Mouse (Mus musculus): Measurements from ENCODE around the gene Lamtor2.

Lamtor2 gene

GRCm38 (mm10) chr3:88568615-88569014 lies 15.7 kb upstream of the Lamtor2 start:
- no peak for DNase-seq (ENCODE audit: low spot score)

GRCm38 (mm10) chr3:88567892-88568291 lies 15.0 kb upstream of the Lamtor2 start:
- no peak for DNase-seq (ENCODE audit: low spot score)

- no peak for DNase-seq (ENCODE audit: low spot score)
Measured at GRCm38 (mm10) chr3:88566536-88567061, 13.7 kb upstream of the Lamtor2 start.

GRCm38 (mm10) chr3:88566116-88566515 lies 13.2 kb upstream of the Lamtor2 start:
- DNase-seq (ENCODE audit: low spot score): no peak

- DNase-seq (ENCODE audit: low spot score): no peak
Measured at GRCm38 (mm10) chr3:88563966-88564365, 11.1 kb upstream of the Lamtor2 start.

- DNase-seq (ENCODE audit: low spot score): no peak
Measured at GRCm38 (mm10) chr3:88563442-88563841, 10.6 kb upstream of the Lamtor2 start.

- no peak for DNase-seq (ENCODE audit: low spot score)
Measured at GRCm38 (mm10) chr3:88561989-88562388, 9.1 kb upstream of the Lamtor2 start.

GRCm38 (mm10) chr3:88559596-88559995 lies 6.7 kb upstream of the Lamtor2 start:
- DNase-seq (ENCODE audit: low spot score): no peak

- DNase-seq (ENCODE audit: low spot score): no peak
Measured at GRCm38 (mm10) chr3:88556616-88557015, 3.7 kb upstream of the Lamtor2 start.

- DNase-seq (ENCODE audit: low spot score): no peak
Measured at GRCm38 (mm10) chr3:88555731-88556130, 2.9 kb upstream of the Lamtor2 start.

GRCm38 (mm10) chr3:88555069-88555605 lies 2.3 kb upstream of the Lamtor2 start:
- no peak for DNase-seq (ENCODE audit: low spot score)

- no peak for DNase-seq (ENCODE audit: low spot score)
Measured at GRCm38 (mm10) chr3:88553880-88554586, 1.2 kb upstream of the Lamtor2 start.

- peak; percentile 96 for DNase-seq (ENCODE audit: low spot score)
Measured at GRCm38 (mm10) chr3:88553525-88553879, 628 bp upstream of the Lamtor2 start, which contains the start of gene Ubqln4. Gene Ubqln4, plus strand, starts transcription at chr3:88553758.

- DNase-seq (ENCODE audit: low spot score): no peak
Measured at GRCm38 (mm10) chr3:88552082-88552645, 710 bp downstream of the Lamtor2 start.

- no peak for DNase-seq (ENCODE audit: low spot score)
Measured at GRCm38 (mm10) chr3:88551586-88551985, 1.3 kb downstream of the Lamtor2 start.

- no peak for DNase-seq (ENCODE audit: low spot score)
Measured at GRCm38 (mm10) chr3:88548180-88548917, 4.5 kb downstream of the Lamtor2 start, which contains the start of gene Rab25. Gene Rab25, minus strand, starts transcription at chr3:88548300.

- no peak for DNase-seq (ENCODE audit: low spot score)
Measured at GRCm38 (mm10) chr3:88546674-88547418, 6.0 kb downstream of the Lamtor2 start.

GRCm38 (mm10) chr3:88544955-88545591 lies 7.8 kb downstream of the Lamtor2 start:
- DNase-seq (ENCODE audit: low spot score): no peak

- DNase-seq (ENCODE audit: low spot score): no peak
Measured at GRCm38 (mm10) chr3:88544514-88544913, 8.4 kb downstream of the Lamtor2 start.

GRCm38 (mm10) chr3:88543651-88544410 lies 9.0 kb downstream of the Lamtor2 start:
- no peak for DNase-seq (ENCODE audit: low spot score)

GRCm38 (mm10) chr3:88543174-88543573 lies 9.7 kb downstream of the Lamtor2 start:
- no peak for DNase-seq (ENCODE audit: low spot score)

Measured in ovary, postnatal 14 days (tissue).